Mouse (Mus musculus): ENCODE data around the gene Plac8. TPM values are rescaled to one million over a fixed set of nuclear protein-coding genes. Genes with fewer than 3 reads are reported as not detected.

The Plac8 gene
- total RNA-seq (2012; rRNA removed) (4.9 and 7.1 TPM in 2 replicates), polyA plus RNA-seq (2012; ENCODE audit: insufficient read depth in 1 of 2, insufficient read length in 2 of 2, low read depth in 1 of 2, low replicate concordance in 2 of 2, missing spikeins in 1 of 2) (10 to 100 TPM in 1 of 2 experiments, not detected in 1; 10.6 TPM)

- H3K27me3 ChIP-seq (ENCODE audit: control insufficient read depth in 1 of 2, insufficient read depth in 2 of 2, low read length in 2 of 2) = no peaks in the 10 kb centered on the region
- H3K9ac ChIP-seq (ENCODE audit: control insufficient read depth, low read depth, low read length, poor library complexity, severe bottlenecking) = peak within 1 kb of the TSS; percentile 69
- TF ChIP-seq ZKSCAN1 (IDR thresholded peaks at IDR 0.05; ENCODE audit: low read depth, low read length) (no peak), SMC3 (IDR thresholded peaks at IDR 0.05; ENCODE audit: low read depth, low read length) (no peak), HCFC1 (IDR thresholded peaks at IDR 0.05; ENCODE audit: low read depth, low read length) (no peak), ETS1 (IDR thresholded peaks at IDR 0.05; ENCODE audit: low read depth, low read length) (no peak), RCOR1 (IDR thresholded peaks at IDR 0.05; ENCODE audit: low read depth, low read length) (no peak), JUND (IDR thresholded peaks at IDR 0.05; ENCODE audit: low read depth, low read length) (no peak), MEF2A (IDR thresholded peaks at IDR 0.05; ENCODE audit: extremely low read depth, insufficient replicate concordance, low read depth, low read length, poor library complexity, severe bottlenecking) (no peak), USF1 (IDR thresholded peaks at IDR 0.05; ENCODE audit: low read depth, low read length) (no peak), SIN3A (IDR thresholded peaks at IDR 0.05; ENCODE audit: low read length) (no peak), KAT2A (conservative IDR thresholded peaks at IDR 0.05; ENCODE audit: low read depth, low read length) (no peak), MAX (IDR thresholded peaks at IDR 0.05; ENCODE audit: low read length) (no peak)
- H3K79me2 ChIP-seq (ENCODE audit: control insufficient read depth, insufficient read depth, low read length, poor library complexity) = no peaks in the 10 kb centered on the region
- peaks cover 0 to 22% of the 10 kb centered on the region in 2 experiments; a peak in 2 of 4 replicates for H3K36me3 ChIP-seq (ENCODE audit: control insufficient read depth in 1 of 2, insufficient read depth in 2 of 2, low read length in 2 of 2)
- no peaks in the 10 kb centered on the region for H3K9me3 ChIP-seq (replicated peaks; ENCODE audit: insufficient read depth, low read length)
- DNase-seq (ENCODE audit: low read depth, low spot score) = no peak
- H3K27ac ChIP-seq (ENCODE audit: control insufficient read depth, low read depth, low read length) = no peak within 1 kb of the TSS
- peaks cover 5 to 15% of the 10 kb centered on the region in 2 experiments for H3K4me1 ChIP-seq (ENCODE audit: control insufficient read depth in 1 of 2, insufficient read depth in 2 of 2, low read length in 2 of 2)
- H3K4me3 ChIP-seq (ENCODE audit: control insufficient read depth in 1 of 2, insufficient read depth in 1 of 2, low read depth in 2 of 2, low read length in 2 of 2) = no peak within 1 kb of the TSS; a peak in 1 of 4 replicates
Observed at GRCm38 (mm10) chr5:100572069-100572468, at the start of gene Plac8. Gene Plac8, minus strand, starts transcription at chr5:100572245.

- TF ChIP-seq MAX (IDR thresholded peaks at IDR 0.05; ENCODE audit: low read length) = no peak
- TF ChIP-seq TCF12 (IDR thresholded peaks at IDR 0.05; ENCODE audit: low read depth, low read length) = no peak
- TF ChIP-seq ZKSCAN1 (IDR thresholded peaks at IDR 0.05; ENCODE audit: low read depth, low read length) = no peak
- no peak for TF ChIP-seq E2F4 (IDR thresholded peaks at IDR 0.05; ENCODE audit: borderline replicate concordance, low read depth, low read length)
- no peak for TF ChIP-seq GATA1 (IDR thresholded peaks at IDR 0.05; ENCODE audit: low read depth, low read length)
- TF ChIP-seq CHD2 (IDR thresholded peaks at IDR 0.05; ENCODE audit: low read length) = no peak
- TF ChIP-seq CTCF (IDR thresholded peaks at IDR 0.05 in 2 of 3, conservative IDR thresholded peaks at IDR 0.05 in 1 of 3; ENCODE audit: control insufficient read depth in 1 of 3, insufficient read depth in 1 of 3, low read depth in 2 of 3, low read length in 3 of 3, poor library complexity in 1 of 3, severe bottlenecking in 1 of 3) = no peak
- TF ChIP-seq JUND (IDR thresholded peaks at IDR 0.05; ENCODE audit: low read depth, low read length) = no peak
- TF ChIP-seq BHLHE40 (IDR thresholded peaks at IDR 0.05; ENCODE audit: borderline replicate concordance, low read depth, low read length) = no peak
- Histone ChIP-seq H3K79me2 (ENCODE audit: control insufficient read depth, insufficient read depth, low read length, poor library complexity) (no peaks in the 10 kb centered on the region), H3K27ac (ENCODE audit: control insufficient read depth, low read depth, low read length) (no peak overlapping the region), H3K36me3 (ENCODE audit: control insufficient read depth in 1 of 2, insufficient read depth in 2 of 2, low read length in 2 of 2) (peaks cover 0 to 7% of the 10 kb centered on the region in 2 experiments; a peak in 2 of 4 replicates), H3K27me3 (ENCODE audit: control insufficient read depth in 1 of 2, insufficient read depth in 2 of 2, low read length in 2 of 2) (peaks cover 0 to 2% of the 10 kb centered on the region in 2 experiments; a peak in 1 of 4 replicates), H3K4me3 (ENCODE audit: control insufficient read depth in 1 of 2, insufficient read depth in 1 of 2, low read depth in 2 of 2, low read length in 2 of 2) (no peak overlapping the region), H3K9ac (ENCODE audit: control insufficient read depth, low read depth, low read length, poor library complexity, severe bottlenecking) (no peak overlapping the region), H3K9me3 (replicated peaks; ENCODE audit: insufficient read depth, low read length) (no peaks in the 10 kb centered on the region), H3K4me1 (ENCODE audit: control insufficient read depth in 1 of 2, insufficient read depth in 2 of 2, low read length in 2 of 2) (peaks cover 0 to 12% of the 10 kb centered on the region in 2 experiments; a peak in 2 of 4 replicates)
- no peak for DNase-seq (ENCODE audit: low read depth, low spot score)
Observed at GRCm38 (mm10) chr5:100620952-100621351, 48.9 kb upstream of the Plac8 start.
